Mouse (Mus musculus) layer of hippocampus, postnatal 14 days (tissue): ENCODE results near the gene Prokr1. TPM values are rescaled to one million over a fixed set of nuclear protein-coding genes. Genes with fewer than 3 reads are reported as not detected.

Source experiments
- DNase-seq, 2 experiments: peaks; one replicate each; pipeline ENCODE4 v3.0.0; 2021 to 2022; ENCODE audit warnings: low spot score in 2 of 2, mixed read lengths in 1 of 2
- total RNA-seq, 2 experiments: library from RNA; stranded (reverse); gene quantifications; 2 replicates each; pipeline ENCODE4 v1.2.3; 2021

The Prokr1 gene
- total RNA-seq, 2 experiments from 2014 or later, result 0.48 to 0.55 TPM

GRCm38 (mm10) chr6:87530386-87530785 lies 60.2 kb downstream of the Prokr1 start:
- no peak for DNase-seq

Other genes with a start within 250 kb of the Prokr1 start
- not detected for gene Gkn1, start 239.8 kb downstream of the Prokr1 start, total RNA-seq
- gene Gkn2, start 217.4 kb downstream of the Prokr1 start, total RNA-seq, result not detected
- gene Gkn3, start 201.8 kb downstream of the Prokr1 start, total RNA-seq, result 1 to 10 TPM; 1.4 to 4.3 TPM
- not detected for gene Bmp10, start 161.7 kb downstream of the Prokr1 start, total RNA-seq
- gene Arhgap25, start 57.5 kb downstream of the Prokr1 start, total RNA-seq, result 1 to 10 TPM; 2.7 to 3.3 TPM
- gene Aplf, start 81.5 kb upstream of the Prokr1 start, total RNA-seq, result 1 to 10 TPM; 7.3 to 7.4 TPM
- gene Efcc1, start 140.1 kb upstream of the Prokr1 start, total RNA-seq, result 1 to 10 TPM; 4.1 to 5.0 TPM
- gene Gp9, start 187.3 kb upstream of the Prokr1 start, total RNA-seq, result under 1 TPM; 0.39 to 0.60 TPM
- gene Rab43, start 221.4 kb upstream of the Prokr1 start, total RNA-seq, result 10 to 100 TPM; 17.2 to 21.9 TPM
- gene Gm45140, start 245.1 kb upstream of the Prokr1 start, total RNA-seq, result 1 to 10 TPM; 2.0 to 3.0 TPM
- gene Isy1, start 248.1 kb upstream of the Prokr1 start, total RNA-seq, result 10 to 100 TPM; 28.9 to 33.8 TPM